Mouse (Mus musculus): ENCODE measurements around the gene Acot5. TPM values are rescaled to one million over a fixed set of nuclear protein-coding genes. Genes with fewer than 3 reads are reported as not detected.

The Acot5 gene
- polyA plus RNA-seq, 1 experiment = not detected

DNA sequence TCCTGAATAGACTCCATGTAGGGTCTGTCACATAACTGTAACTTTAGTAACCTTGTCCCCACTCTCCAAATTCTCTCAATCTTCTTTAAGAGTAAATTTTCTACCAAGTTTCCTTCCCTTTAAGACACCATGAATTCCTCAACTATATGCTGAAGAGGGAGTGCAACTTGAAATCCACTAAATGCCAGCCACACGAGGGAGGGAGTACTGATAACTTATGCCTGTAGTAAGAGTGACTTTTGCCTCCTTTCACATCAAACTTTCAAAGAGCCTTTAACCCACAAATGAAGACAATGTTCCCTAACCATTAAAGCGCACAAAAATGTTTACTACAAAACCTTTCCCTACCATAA is 32.3 kb downstream of the Acot5 start:
- no peak for TF ChIP-seq POLR2A (IDR thresholded peaks at IDR 0.05; ENCODE audit: insufficient read depth, low read length)
- no peak for TF ChIP-seq CTCF (IDR thresholded peaks at IDR 0.05; ENCODE audit: low read depth, low read length)
- TF ChIP-seq EP300 (IDR thresholded peaks at IDR 0.05; ENCODE audit: insufficient read depth, low read depth, low read length) = no peak
- H3K9ac ChIP-seq (ENCODE audit: low read depth, poor library complexity, severe bottlenecking) = 0 out of 2 replicates have a peak overlapping the region, but pooled peaks have one; percentile 38

DNA sequence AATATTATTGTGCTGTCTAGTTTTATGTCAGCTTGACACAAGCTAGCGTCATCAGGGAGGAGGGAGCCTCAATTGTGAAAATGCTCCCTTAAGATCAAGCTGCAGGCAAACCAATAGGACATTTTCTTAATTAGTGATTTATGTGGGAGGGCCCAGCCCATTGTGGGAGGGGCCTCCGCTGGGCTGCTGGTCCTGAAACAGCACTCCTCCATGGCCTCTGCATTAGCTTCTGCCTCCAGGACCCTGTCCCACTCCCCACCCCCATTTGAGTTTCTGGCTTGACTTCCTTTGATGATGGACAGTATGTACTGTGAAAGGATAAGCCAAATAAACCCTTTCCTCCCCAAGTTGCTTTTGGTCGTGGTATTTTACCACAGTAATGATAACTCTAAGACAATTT is 37.9 kb downstream of the Acot5 start:
- Histone ChIP-seq H3K27me3 (ENCODE audit: control insufficient read depth, insufficient read depth, low read length, poor library complexity, severe bottlenecking) (no peaks in the 10 kb centered on the region), H3K4me3 (ENCODE audit: low read depth, low read length) (no peak overlapping the region), H3K4me1 (ENCODE audit: control insufficient read depth, insufficient read depth, low read length) (no peaks in the 10 kb centered on the region), H3K27ac (ENCODE audit: insufficient read depth, low read length) (no peak overlapping the region), H3K9ac (ENCODE audit: low read depth, poor library complexity, severe bottlenecking) (no peak overlapping the region), H3K36me3 (ENCODE audit: control insufficient read depth, insufficient read depth, low read length, poor library complexity, severe bottlenecking) (no peaks in the 10 kb centered on the region), H3K9me3 (replicated peaks; ENCODE audit: control insufficient read depth, insufficient read depth, low read length, poor library complexity, severe bottlenecking) (no peaks in the 10 kb centered on the region)
- TF ChIP-seq POLR2A (IDR thresholded peaks at IDR 0.05; ENCODE audit: insufficient read depth, low read length) (no peak), CTCF (IDR thresholded peaks at IDR 0.05; ENCODE audit: low read depth, low read length) (no peak), EP300 (IDR thresholded peaks at IDR 0.05; ENCODE audit: insufficient read depth, low read depth, low read length) (no peak)

More for the DNA sequence above, 32.3 kb downstream of the Acot5 start:
- Histone ChIP-seq H3K27ac (ENCODE audit: insufficient read depth, low read length) (no peak overlapping the region), H3K4me3 (ENCODE audit: low read depth, low read length) (peak overlapping the region; percentile 62), H3K27me3 (ENCODE audit: control insufficient read depth, insufficient read depth, low read length, poor library complexity, severe bottlenecking) (no peaks in the 10 kb centered on the region; the same call in 1 of the 2 replicates), H3K36me3 (ENCODE audit: control insufficient read depth, insufficient read depth, low read length, poor library complexity, severe bottlenecking) (no peaks in the 10 kb centered on the region), H3K9me3 (replicated peaks; ENCODE audit: control insufficient read depth, insufficient read depth, low read length, poor library complexity, severe bottlenecking) (no peaks in the 10 kb centered on the region), H3K4me1 (ENCODE audit: control insufficient read depth, insufficient read depth, low read length) (no peaks in the 10 kb centered on the region)

DNA sequence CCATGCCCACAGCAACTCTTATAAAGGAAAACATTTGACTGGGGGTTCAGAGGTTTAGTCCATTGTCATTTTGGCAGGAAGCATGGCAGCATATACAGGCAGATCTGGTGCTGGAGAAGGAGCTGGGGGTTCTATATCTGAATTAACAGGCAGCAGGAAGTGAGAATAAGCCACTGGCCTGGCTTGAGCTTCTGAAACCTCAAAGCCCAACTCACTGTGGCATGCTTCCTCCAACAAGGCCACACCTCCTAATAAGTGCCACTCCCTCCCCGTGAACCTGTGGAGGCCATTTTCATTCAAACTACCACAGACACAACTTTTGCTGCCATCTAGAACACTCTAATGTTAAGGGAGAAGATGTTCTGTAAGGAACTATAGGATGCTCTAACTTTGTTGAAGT is 38.6 kb downstream of the Acot5 start:
- Histone ChIP-seq H3K27me3 (ENCODE audit: control insufficient read depth, insufficient read depth, low read length, poor library complexity, severe bottlenecking) (no peaks in the 10 kb centered on the region), H3K9me3 (replicated peaks; ENCODE audit: control insufficient read depth, insufficient read depth, low read length, poor library complexity, severe bottlenecking) (no peaks in the 10 kb centered on the region), H3K9ac (ENCODE audit: low read depth, poor library complexity, severe bottlenecking) (no peak overlapping the region), H3K27ac (ENCODE audit: insufficient read depth, low read length) (no peak overlapping the region), H3K4me1 (ENCODE audit: control insufficient read depth, insufficient read depth, low read length) (no peaks in the 10 kb centered on the region), H3K4me3 (ENCODE audit: low read depth, low read length) (no peak overlapping the region), H3K36me3 (ENCODE audit: control insufficient read depth, insufficient read depth, low read length, poor library complexity, severe bottlenecking) (no peaks in the 10 kb centered on the region)
- TF ChIP-seq CTCF (IDR thresholded peaks at IDR 0.05; ENCODE audit: low read depth, low read length) (no peak), EP300 (IDR thresholded peaks at IDR 0.05; ENCODE audit: insufficient read depth, low read depth, low read length) (no peak), POLR2A (IDR thresholded peaks at IDR 0.05; ENCODE audit: insufficient read depth, low read length) (no peak)

DNA sequence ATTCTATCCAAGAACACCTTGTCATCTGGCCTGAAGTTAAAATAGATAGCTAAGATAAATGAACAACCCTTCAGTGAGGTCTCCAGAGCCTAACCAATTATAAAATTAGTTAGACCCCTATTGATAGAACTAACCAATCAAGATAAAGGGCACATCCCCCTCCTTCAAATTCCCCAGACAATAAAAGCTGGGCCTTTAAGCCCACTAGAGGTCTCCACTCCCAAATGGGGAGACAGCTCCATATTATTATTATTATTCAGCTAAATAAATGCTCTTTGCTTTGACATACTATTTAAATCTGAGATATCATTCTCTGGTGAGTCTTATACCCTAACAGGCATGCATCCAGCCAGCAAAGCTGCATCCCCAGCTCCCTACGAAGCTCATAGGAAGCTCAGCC is 40.8 kb downstream of the Acot5 start:
- no peak overlapping the region for H3K27ac ChIP-seq (ENCODE audit: insufficient read depth, low read length)
- no peaks in the 10 kb centered on the region for H3K36me3 ChIP-seq (ENCODE audit: control insufficient read depth, insufficient read depth, low read length, poor library complexity, severe bottlenecking)
- TF ChIP-seq POLR2A (IDR thresholded peaks at IDR 0.05; ENCODE audit: insufficient read depth, low read length) (no peak), EP300 (IDR thresholded peaks at IDR 0.05; ENCODE audit: insufficient read depth, low read depth, low read length) (no peak), CTCF (IDR thresholded peaks at IDR 0.05; ENCODE audit: low read depth, low read length) (no peak)
- no peak overlapping the region for H3K9ac ChIP-seq (ENCODE audit: low read depth, poor library complexity, severe bottlenecking)
- H3K4me1 ChIP-seq (ENCODE audit: control insufficient read depth, insufficient read depth, low read length) = no peaks in the 10 kb centered on the region
- no peaks in the 10 kb centered on the region for H3K27me3 ChIP-seq (ENCODE audit: control insufficient read depth, insufficient read depth, low read length, poor library complexity, severe bottlenecking)
- H3K4me3 ChIP-seq (ENCODE audit: low read depth, low read length) = no peak overlapping the region
- H3K9me3 ChIP-seq (replicated peaks; ENCODE audit: control insufficient read depth, insufficient read depth, low read length, poor library complexity, severe bottlenecking) = no peaks in the 10 kb centered on the region

DNA sequence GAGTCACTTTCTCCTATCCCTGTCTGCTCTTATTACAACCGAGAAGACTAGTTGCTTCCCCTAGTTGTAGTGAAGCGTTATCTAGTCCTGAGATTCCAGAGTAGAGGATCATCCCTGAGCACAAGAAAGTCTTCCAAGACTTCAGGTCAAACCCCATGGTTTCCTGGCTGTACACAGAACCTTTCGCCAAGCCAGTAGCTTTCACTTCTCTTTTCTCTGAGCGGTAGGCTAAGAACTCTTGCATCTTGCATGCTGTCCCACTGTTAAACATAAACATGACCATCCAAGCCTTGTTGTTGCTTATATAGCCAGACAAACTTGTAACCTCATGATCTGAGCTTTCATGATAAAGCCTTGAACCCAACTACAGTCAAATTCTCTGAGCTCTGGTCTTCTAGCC is 41.7 kb downstream of the Acot5 start:
- Histone ChIP-seq H3K4me3 (ENCODE audit: low read depth, low read length) (no peak overlapping the region), H3K9ac (ENCODE audit: low read depth, poor library complexity, severe bottlenecking) (no peak overlapping the region), H3K27ac (ENCODE audit: insufficient read depth, low read length) (no peak overlapping the region), H3K9me3 (replicated peaks; ENCODE audit: control insufficient read depth, insufficient read depth, low read length, poor library complexity, severe bottlenecking) (no peaks in the 10 kb centered on the region), H3K27me3 (ENCODE audit: control insufficient read depth, insufficient read depth, low read length, poor library complexity, severe bottlenecking) (no peaks in the 10 kb centered on the region), H3K36me3 (ENCODE audit: control insufficient read depth, insufficient read depth, low read length, poor library complexity, severe bottlenecking) (no peaks in the 10 kb centered on the region), H3K4me1 (ENCODE audit: control insufficient read depth, insufficient read depth, low read length) (no peaks in the 10 kb centered on the region)
- no peak for TF ChIP-seq POLR2A (IDR thresholded peaks at IDR 0.05; ENCODE audit: insufficient read depth, low read length)
- TF ChIP-seq EP300 (IDR thresholded peaks at IDR 0.05; ENCODE audit: insufficient read depth, low read depth, low read length) = no peak

DNA sequence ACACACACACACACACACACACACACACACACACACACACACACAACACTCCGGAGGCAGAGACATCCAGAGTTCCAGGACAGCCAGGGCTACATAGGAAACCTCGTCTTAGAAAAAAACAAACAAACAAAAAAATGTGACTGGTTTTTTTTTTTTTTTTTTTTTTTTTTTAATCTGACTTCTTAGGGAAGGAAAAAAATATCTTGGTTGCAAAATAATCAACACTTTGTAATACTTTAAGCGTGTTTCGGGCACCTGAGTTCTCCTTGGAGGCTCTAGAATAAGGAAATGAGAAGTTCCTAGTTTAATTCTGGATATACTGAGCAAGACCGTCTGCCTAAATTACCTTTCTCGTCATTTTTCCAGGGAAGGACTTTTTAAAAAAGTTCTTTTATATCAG is 44.6 kb downstream of the Acot5 start:
- TF ChIP-seq POLR2A (IDR thresholded peaks at IDR 0.05; ENCODE audit: insufficient read depth, low read length) (no peak), CTCF (IDR thresholded peaks at IDR 0.05; ENCODE audit: low read depth, low read length) (no peak), EP300 (IDR thresholded peaks at IDR 0.05; ENCODE audit: insufficient read depth, low read depth, low read length) (no peak)
- H3K27me3 ChIP-seq (ENCODE audit: control insufficient read depth, insufficient read depth, low read length, poor library complexity, severe bottlenecking) = no peaks in the 10 kb centered on the region
- peak overlapping the region; percentile 73; the same call in 1 of the 2 replicates for H3K9ac ChIP-seq (ENCODE audit: low read depth, poor library complexity, severe bottlenecking)
- H3K4me1 ChIP-seq (ENCODE audit: control insufficient read depth, insufficient read depth, low read length) = no peaks in the 10 kb centered on the region
- no peaks in the 10 kb centered on the region for H3K36me3 ChIP-seq (ENCODE audit: control insufficient read depth, insufficient read depth, low read length, poor library complexity, severe bottlenecking)
- no peaks in the 10 kb centered on the region for H3K9me3 ChIP-seq (replicated peaks; ENCODE audit: control insufficient read depth, insufficient read depth, low read length, poor library complexity, severe bottlenecking)
- no peak overlapping the region for H3K4me3 ChIP-seq (ENCODE audit: low read depth, low read length)
- no peak overlapping the region for H3K27ac ChIP-seq (ENCODE audit: insufficient read depth, low read length)

Data from ES-Bruce4 (cell line).